Mouse (Mus musculus): ENCODE measurements at regions not wholly inside any gene's neighbourhood (a gene's known extent, or its start where the extent isn't known, plus 50 kb on each side); places are given as distances from the start of the nearest gene placed in this dataset.

DNA sequence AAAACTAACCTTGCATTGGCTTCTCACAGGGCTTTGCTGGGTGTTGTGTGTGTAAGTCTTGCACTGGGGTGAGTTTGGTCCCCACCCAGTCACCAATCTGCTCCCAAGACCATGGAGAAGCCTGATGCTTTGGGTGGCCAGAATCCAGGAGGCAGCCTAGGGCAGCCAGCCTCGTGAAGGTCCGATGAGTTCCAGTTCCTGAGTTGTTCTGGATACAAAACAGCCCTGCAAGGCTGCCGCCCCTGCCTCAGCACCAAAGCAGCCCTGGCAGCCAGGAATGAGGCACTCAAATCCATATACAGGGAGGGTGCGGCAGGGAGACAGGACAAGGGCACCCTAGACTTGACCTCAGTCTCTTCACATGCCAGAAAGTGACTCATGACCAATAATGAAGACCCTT, 97.7 kb downstream of the Cryba4 start:
- no peak for DNase-seq
- intact Hi-C loops (cut with DNase I): loop anchor here (10.0 kb wide), 1 partner anchor 570 kb away; no protein-coding TSS in a partner anchor

DNA sequence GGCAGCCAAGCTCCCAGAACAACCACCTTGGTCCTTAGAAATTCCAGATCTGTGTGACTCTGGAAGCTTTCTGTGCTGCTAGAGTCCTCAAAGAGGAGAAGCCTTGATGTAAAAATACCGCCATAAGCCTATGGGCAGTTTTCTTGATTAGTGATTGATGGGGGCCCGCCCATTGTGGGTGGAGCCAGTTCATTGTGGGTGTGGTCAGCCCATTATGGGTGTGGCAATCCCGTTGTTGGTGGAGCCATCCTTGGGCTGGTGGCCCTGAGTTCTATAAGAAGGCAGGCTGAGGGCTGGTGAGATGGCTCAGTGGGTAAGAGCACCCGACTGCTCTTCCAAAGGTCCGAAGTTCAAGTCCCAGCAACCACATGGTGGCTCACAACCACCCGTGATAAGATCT, 97.3 kb downstream of the Cryba4 start:
- DNase-seq: no peak
- intact Hi-C loops (cut with DNase I): loop anchor here (10.0 kb wide), 1 partner anchor 570 kb away; no protein-coding TSS in a partner anchor

- intact Hi-C loops (cut with DNase I): loop anchor here (10.0 kb wide), 1 partner anchor 571 kb away; no protein-coding TSS in a partner anchor
- no peak for DNase-seq
These were observed 96.3 kb downstream of the Cryba4 start for GRCm38 (mm10) chr5:112156005-112156404.

DNA sequence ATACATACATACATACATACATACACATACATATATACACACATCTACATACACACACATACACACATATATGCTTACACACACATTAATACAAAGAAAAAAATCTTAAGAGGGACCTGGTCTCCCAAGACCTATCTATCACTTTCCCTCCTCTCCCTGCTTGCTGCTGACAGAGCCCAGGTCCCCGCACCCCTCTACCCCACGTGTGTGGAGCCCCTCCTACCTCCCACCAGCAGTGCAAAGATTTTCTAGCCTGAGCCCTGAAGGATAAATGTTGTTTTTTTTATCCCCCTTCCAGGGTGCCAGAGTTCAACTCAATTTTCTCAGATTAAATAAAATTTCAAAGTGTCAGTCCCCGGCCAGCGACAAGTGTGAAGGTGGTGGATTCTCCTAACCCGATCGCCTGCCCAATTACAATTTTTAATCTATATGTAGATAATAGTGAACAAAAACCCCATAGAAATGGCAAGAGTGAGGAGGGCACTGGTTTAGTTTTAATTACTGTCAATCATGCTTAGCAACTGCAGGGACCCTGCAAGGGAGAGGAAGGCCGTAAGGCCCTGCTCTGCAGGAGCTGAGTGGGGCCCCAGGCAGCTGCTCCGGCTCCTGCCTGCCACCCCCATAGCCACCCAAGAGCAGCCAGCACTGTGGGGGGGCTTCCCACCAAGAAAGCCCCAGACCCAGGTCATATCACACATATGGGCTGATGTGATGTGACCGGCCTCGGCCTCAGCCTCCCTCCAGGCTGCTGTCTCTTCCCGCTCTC, 85.7 kb downstream of the Cryba4 start:
- intact Hi-C loops (cut with DNase I): no loop called here
- no peak for DNase-seq

DNA sequence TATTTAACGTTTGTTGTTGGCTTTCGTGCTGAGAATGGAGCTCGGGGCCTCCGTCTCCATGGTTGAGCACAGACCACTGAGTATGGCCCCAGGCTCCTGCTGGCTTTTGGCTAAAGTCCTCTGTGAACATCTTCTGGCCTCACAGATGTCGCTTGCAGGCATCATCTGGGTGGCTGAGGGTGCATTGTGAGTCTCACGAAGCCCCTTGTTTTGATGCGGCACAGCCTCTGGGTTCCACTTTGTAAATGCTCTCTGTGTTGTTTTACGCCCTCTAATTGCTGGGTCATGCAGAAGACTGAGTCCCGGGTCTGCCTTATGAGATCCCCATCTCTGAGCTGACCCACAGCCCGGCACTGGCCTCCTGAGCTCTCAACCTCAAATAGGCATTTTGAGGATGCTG, 84.5 kb downstream of the Cryba4 start:
- intact Hi-C loops (cut with DNase I): no loop called here
- no peak for DNase-seq

DNA sequence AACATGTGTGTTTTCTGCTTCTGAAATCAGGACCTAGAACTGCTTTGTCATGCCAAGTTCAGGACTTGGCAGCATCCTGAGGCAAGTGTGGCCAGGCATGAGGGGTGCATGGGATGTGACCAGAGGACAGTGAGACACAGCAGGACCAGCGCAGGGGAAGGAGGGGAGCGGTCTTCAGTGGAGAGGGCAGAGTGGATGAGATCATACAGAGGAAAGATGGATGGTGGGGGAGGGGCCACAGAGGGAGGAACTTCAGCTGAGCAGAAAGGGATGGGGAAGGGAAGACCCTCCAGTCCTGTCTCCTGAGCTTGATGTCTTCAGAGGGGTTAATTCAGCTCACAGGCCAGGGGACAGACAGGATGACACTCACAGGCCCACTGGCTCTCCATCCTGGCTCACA, 81.0 kb downstream of the Cryba4 start:
- intact Hi-C loops (cut with DNase I): no loop called here

GRCm38 (mm10) chr5:112179213-112180057, 72.9 kb downstream of the Cryba4 start:
- DNase-seq: peak; percentile 58
- intact Hi-C loops (cut with DNase I): no loop called here

More for the DNA sequence above, 81.0 kb downstream of the Cryba4 start:
- DNase-seq: peak; percentile 51

GRCm38 (mm10) chr5:112182775-112183174, 69.5 kb downstream of the Cryba4 start:
- peak; percentile 43 for DNase-seq
- intact Hi-C loops (cut with DNase I): no loop called here

- intact Hi-C loops (cut with DNase I): no loop called here
- no peak for DNase-seq
These were observed 56.7 kb downstream of the Cryba4 start for GRCm38 (mm10) chr5:112195667-112196066.
